Mouse (Mus musculus) stomach, postnatal 0 days (tissue): Measurements from ENCODE around the gene Rassf4. TPM values are rescaled to one million over a fixed set of nuclear protein-coding genes. Genes with fewer than 3 reads are reported as not detected.

Experiments used
- ATAC-seq: fragments of 200-750 bp; cut with Nextera tagmentation; 2 replicates; pipeline ENCODE4 v1.8.0; 2017; ENCODE audit not compliant: low FRiP score, low TSS enrichment
- DNase-seq: peaks from one replicate; pipeline ENCODE4 v3.0.0-alpha.2; 2016; ENCODE audit warnings: low spot score
- H3K27ac ChIP-seq: fragments of 300-500 bp; sonication (generic); replicated peaks from 2 replicates; pipeline ENCODE4 v1.5.1; 2014; ENCODE audit warnings: mild to moderate bottlenecking, control low read depth
- H3K27me3 ChIP-seq: fragments of 300-500 bp; sonication (generic); 2 replicates; pipeline ENCODE4 v1.6.1; 2014; ENCODE audit warnings: low read length; ENCODE audit not compliant: control insufficient read depth, insufficient read depth
- H3K36me3 ChIP-seq: fragments of 300-500 bp; sonication (generic); 2 replicates; pipeline ENCODE4 v1.6.1; 2014; ENCODE audit warnings: low read length, mixed read lengths; ENCODE audit not compliant: control insufficient read depth, insufficient read depth
- H3K4me1 ChIP-seq: fragments of 300-500 bp; sonication (generic); replicated peaks from 2 replicates; pipeline ENCODE4 v1.6.1; 2014; ENCODE audit warnings: antibody characterized with exemption; ENCODE audit not compliant: control insufficient read depth, insufficient read depth
- H3K4me2 ChIP-seq: fragments of 300-500 bp; sonication (generic); replicated peaks from 2 replicates; pipeline ENCODE4 v1.6.1; 2014; ENCODE audit warnings: low read depth, mild to moderate bottlenecking, control low read depth, moderate library complexity
- H3K4me3 ChIP-seq: fragments of 300-500 bp; sonication (generic); 2 replicates; pipeline ENCODE4 v1.5.1; 2014; ENCODE audit warnings: low read depth, low read length, control low read depth
- H3K9ac ChIP-seq: fragments of 300-500 bp; sonication (generic); 2 replicates; pipeline ENCODE4 v1.6.1; 2014; ENCODE audit warnings: mild to moderate bottlenecking, low read length, control low read depth, mixed read lengths
- H3K9me3 ChIP-seq: fragments of 300-500 bp; sonication (generic); 2 replicates; pipeline ENCODE4 v1.6.1; 2016; ENCODE audit warnings: low read length; ENCODE audit not compliant: control insufficient read depth
- CTCF ChIP-seq: IDR thresholded peaks from 2 replicates; pipeline ENCODE4 v1.5.1; 2016; ENCODE audit warnings: antibody characterized with exemption, low read depth, mild to moderate bottlenecking, moderate library complexity
- EP300 ChIP-seq: optimal IDR thresholded peaks from 2 replicates; pipeline ENCODE3; 2016; ENCODE audit warnings: antibody characterized with exemption
- WGBS: fragments of 180-500 bp; shearing (Covaris S2); extraction: QIAGEN DNeasy Blood & Tissue Kit; methylation state at CpG from one replicate; pipeline ENCODE4 v1.1.7; 2014; 5-methylcytosine and 5-hydroxymethylcytosine counted together
- polyA plus RNA-seq: library from polyadenylated mRNA; unstranded; fragments of >200 nt; fragmentation: Nextera tagmentation; extraction: Ambion mirVana; gene quantifications from 2 replicates; pipeline ENCODE4 v1.2.1, GENCODE M21; 2015

Gene Rassf4
- polyA plus RNA-seq, result 4.1 and 5.6 TPM in 2 replicates

- no peaks in the 10 kb centered on the region for H3K36me3 ChIP-seq
- peak within 1 kb of the TSS; percentile 48 for H3K4me3 ChIP-seq
- peak within 1 kb of the TSS; percentile 78 for H3K27ac ChIP-seq
- H3K4me1 ChIP-seq, result no peaks in the 10 kb centered on the region; the same call in 1 of the 2 replicates
- peak within 1 kb of the TSS; percentile 84 for H3K4me2 ChIP-seq
- DNase-seq (peak; percentile 92), ATAC-seq (peak; percentile 90)
- no peak for TF ChIP-seq CTCF
- TF ChIP-seq EP300, result no peak
- no peaks in the 10 kb centered on the region for H3K27me3 ChIP-seq
- peak within 1 kb of the TSS; percentile 51 for H3K9ac ChIP-seq
- no peaks in the 10 kb centered on the region for H3K9me3 ChIP-seq
- under 1% methylated on average over 44 of the region's 44 CpGs for WGBS
Observed at GRCm38 (mm10) chr6:116673471-116674282, at the start of gene Rassf4. Gene Rassf4, minus strand, starts transcription at chr6:116673952.

GRCm38 (mm10) chr6:116718920-116719319 is 45.2 kb upstream of the Rassf4 start:
- TF ChIP-seq EP300, result no peak
- TF ChIP-seq CTCF, result no peak
- Histone ChIP-seq H3K4me3 (no peak overlapping the region), H3K36me3 (no peaks in the 10 kb centered on the region), H3K9ac (no peak overlapping the region), H3K27me3 (no peaks in the 10 kb centered on the region), H3K27ac (no peak overlapping the region), H3K4me2 (no peak overlapping the region), H3K4me1 (no peaks in the 10 kb centered on the region), H3K9me3 (no peaks in the 10 kb centered on the region)
- ATAC-seq (no peak), DNase-seq (no peak)
- 66% methylated on average over 4 of the region's 4 CpGs for WGBS

GRCm38 (mm10) chr6:116718361-116718760 is 44.6 kb upstream of the Rassf4 start:
- Histone ChIP-seq H3K4me2 (no peak overlapping the region), H3K27ac (no peak overlapping the region), H3K9ac (no peak overlapping the region), H3K4me1 (no peaks in the 10 kb centered on the region), H3K9me3 (no peaks in the 10 kb centered on the region), H3K36me3 (no peaks in the 10 kb centered on the region), H3K4me3 (no peak overlapping the region), H3K27me3 (no peaks in the 10 kb centered on the region)
- ATAC-seq (no peak), DNase-seq (no peak)
- WGBS, result 69% methylated on average over 4 of the region's 4 CpGs
- TF ChIP-seq CTCF (no peak), EP300 (no peak)

GRCm38 (mm10) chr6:116717851-116718250 is 44.1 kb upstream of the Rassf4 start:
- H3K36me3 ChIP-seq, result no peaks in the 10 kb centered on the region
- no peak for TF ChIP-seq EP300
- no peak for TF ChIP-seq CTCF
- no peak overlapping the region for H3K4me2 ChIP-seq
- no peak overlapping the region for H3K9ac ChIP-seq
- ATAC-seq, result no peak
- H3K9me3 ChIP-seq, result no peaks in the 10 kb centered on the region
- no peaks in the 10 kb centered on the region for H3K4me1 ChIP-seq
- 66% methylated on average over 7 of the region's 7 CpGs for WGBS
- H3K4me3 ChIP-seq, result no peak overlapping the region
- no peak overlapping the region for H3K27ac ChIP-seq
- no peak for DNase-seq
- H3K27me3 ChIP-seq, result no peaks in the 10 kb centered on the region

- H3K27ac ChIP-seq, result no peak within 1 kb of the TSS
- H3K4me3 ChIP-seq, result no peak within 1 kb of the TSS
- peak; percentile 18 for DNase-seq
- H3K4me1 ChIP-seq, result no peaks in the 10 kb centered on the region
- H3K27me3 ChIP-seq, result no peaks in the 10 kb centered on the region
- H3K9ac ChIP-seq, result 0 out of 2 replicates have a peak within 1 kb of the TSS, but pooled peaks have one; percentile 4
- H3K4me2 ChIP-seq, result no peak within 1 kb of the TSS
- TF ChIP-seq EP300 (no peak), CTCF (no peak)
- WGBS, result 50% methylated on average over 8 of the region's 8 CpGs
- 0 out of 2 replicates have a peak, but pooled peaks have one; percentile 35 for ATAC-seq
- H3K36me3 ChIP-seq, result no peaks in the 10 kb centered on the region
- no peaks in the 10 kb centered on the region for H3K9me3 ChIP-seq
Observed at GRCm38 (mm10) chr6:116716666-116717065, 42.9 kb upstream of the Rassf4 start, which contains the start of gene Tmem72. Gene Tmem72, minus strand, starts transcription at chr6:116716913.

GRCm38 (mm10) chr6:116715166-116715565 is 41.4 kb upstream of the Rassf4 start:
- Histone ChIP-seq H3K9ac (no peak overlapping the region), H3K36me3 (no peaks in the 10 kb centered on the region), H3K27me3 (no peaks in the 10 kb centered on the region), H3K4me1 (no peaks in the 10 kb centered on the region), H3K4me2 (no peak overlapping the region), H3K27ac (no peak overlapping the region), H3K4me3 (no peak overlapping the region), H3K9me3 (no peaks in the 10 kb centered on the region)
- WGBS, result 82% methylated on average over 2 of the region's 2 CpGs
- DNase-seq (no peak), ATAC-seq (no peak)
- TF ChIP-seq CTCF, result no peak
- no peak for TF ChIP-seq EP300
